Mouse (Mus musculus) cortical plate, adult 2 months (tissue): ENCODE data around the gene Stoml1.

Experiments used
- CTCF ChIP-seq: fragments of 200-500 bp; IDR thresholded peaks from 2 replicates; pipeline ENCODE4 v1.5.1; 2011; ENCODE audit warnings: mild to moderate bottlenecking, control low read depth, low read length; ENCODE audit not compliant: insufficient read depth; ENCODE audit errors: extremely low read depth
- POLR2A ChIP-seq: fragments of 200-500 bp; IDR thresholded peaks from 2 replicates; pipeline ENCODE4 v1.6.1; 2011; ENCODE audit warnings: mild to moderate bottlenecking, low read length, control low read depth; ENCODE audit not compliant: insufficient read depth; ENCODE audit errors: extremely low read depth

- TF ChIP-seq POLR2A (no peak), CTCF (peak; percentile 92)
These were observed 48.4 kb upstream of the Stoml1 start for GRCm38 (mm10) chr9:58204448-58205000.
